Mouse (Mus musculus) embryonic facial prominence, embryonic 12.5 days (tissue): ENCODE data around the gene Slc34a3. TPM values are rescaled to one million over a fixed set of nuclear protein-coding genes. Genes with fewer than 3 reads are reported as not detected.

Experiments
- ATAC-seq: fragments of 200-750 bp; cut with Nextera tagmentation; 2 replicates; pipeline ENCODE4 v1.8.0; 2017; ENCODE audit not compliant: insufficient number of reproducible peaks, insufficient read depth, low FRiP score, low TSS enrichment
- H3K27ac ChIP-seq: fragments of 300-500 bp; sonication (generic); 2 replicates; pipeline ENCODE4 v1.5.1; 2016; ENCODE audit warnings: mild to moderate bottlenecking
- H3K27me3 ChIP-seq: fragments of 300-500 bp; sonication (generic); 2 replicates; pipeline ENCODE4 v1.6.1; 2016; ENCODE audit warnings: mild to moderate bottlenecking, moderate library complexity
- H3K36me3 ChIP-seq: fragments of 300-500 bp; sonication (generic); 2 replicates; pipeline ENCODE4 v1.6.1; 2016; ENCODE audit warnings: mild to moderate bottlenecking
- H3K4me1 ChIP-seq: fragments of 300-500 bp; sonication (generic); 2 replicates; pipeline ENCODE4 v1.6.1; 2016
- H3K4me2 ChIP-seq: fragments of 300-500 bp; sonication (generic); replicated peaks from 2 replicates; pipeline ENCODE4 v1.6.1; 2016; ENCODE audit warnings: mild to moderate bottlenecking, moderate library complexity
- H3K4me3 ChIP-seq: fragments of 300-500 bp; sonication (generic); 2 replicates; pipeline ENCODE4 v1.5.1; 2016; ENCODE audit warnings: mild to moderate bottlenecking
- H3K9ac ChIP-seq: fragments of 300-500 bp; sonication (generic); 2 replicates; pipeline ENCODE4 v1.6.1; 2016; ENCODE audit warnings: mild to moderate bottlenecking, moderate library complexity
- H3K9me3 ChIP-seq: fragments of 300-500 bp; sonication (generic); 2 replicates; pipeline ENCODE4 v1.6.1; 2016; ENCODE audit warnings: mild to moderate bottlenecking, moderate library complexity
- WGBS: fragments of 180-500 bp; shearing (Covaris S2); methylation state at CpG from one replicate; pipeline ENCODE4 v1.1.7; 2016; 5-methylcytosine and 5-hydroxymethylcytosine counted together
- polyA plus RNA-seq: library from polyadenylated mRNA; unstranded; fragments of >200 nt; fragmentation: Nextera tagmentation; extraction: Ambion mirVana; gene quantifications from 2 replicates; pipeline ENCODE4 v1.2.1, GENCODE M21; 2016

The Slc34a3 gene
- polyA plus RNA-seq, 1 experiment from 2014 or later: not detected

- H3K27ac ChIP-seq: peak within 1 kb of the TSS; percentile 96
- H3K4me2 ChIP-seq: peak within 1 kb of the TSS; percentile 78
- H3K27me3 ChIP-seq: no peaks in the 10 kb centered on the region; the same call in 1 of the 2 replicates
- peaks cover 10% of the 10 kb centered on the region; the same call in 1 of the 2 replicates for H3K36me3 ChIP-seq
- no peaks in the 10 kb centered on the region for H3K9me3 ChIP-seq
- ATAC-seq: no peak
- peak within 1 kb of the TSS; percentile 65 for H3K4me3 ChIP-seq
- peak within 1 kb of the TSS; percentile 73 for H3K9ac ChIP-seq
- peaks cover 11% of the 10 kb centered on the region for H3K4me1 ChIP-seq
- 0% methylated on average over 17 of the region's 17 CpGs for WGBS
Measured at GRCm38 (mm10) chr2:25224492-25224765, 9.7 kb downstream of the Slc34a3 start, which contains the start of gene Tubb4b. Gene Tubb4b, minus strand, starts transcription at chr2:25224702.

- Histone ChIP-seq H3K4me2 (peak overlapping the region; percentile 78), H3K4me1 (peaks cover 11% of the 10 kb centered on the region), H3K4me3 (peak overlapping the region; percentile 65), H3K9ac (peak overlapping the region; percentile 73), H3K9me3 (no peaks in the 10 kb centered on the region), H3K27me3 (no peaks in the 10 kb centered on the region), H3K36me3 (peaks cover 10% of the 10 kb centered on the region; the same call in 1 of the 2 replicates), H3K27ac (peak overlapping the region; percentile 77)
- ATAC-seq: peak; percentile 8
- WGBS: under 1% methylated on average over 53 of the region's 53 CpGs
Measured at GRCm38 (mm10) chr2:25223681-25224491, 10.3 kb downstream of the Slc34a3 start.

GRCm38 (mm10) chr2:25221331-25221772 is 12.8 kb downstream of the Slc34a3 start:
- 69% methylated on average over 5 of the region's 5 CpGs for WGBS
- Histone ChIP-seq H3K4me1 (peaks cover 11% of the 10 kb centered on the region), H3K4me3 (no peak overlapping the region), H3K9ac (no peak overlapping the region), H3K27me3 (no peaks in the 10 kb centered on the region), H3K4me2 (no peak overlapping the region), H3K27ac (no peak overlapping the region), H3K36me3 (peaks cover 10% of the 10 kb centered on the region; the same call in 1 of the 2 replicates), H3K9me3 (no peaks in the 10 kb centered on the region)
- ATAC-seq: no peak

GRCm38 (mm10) chr2:25218445-25218844 is 15.7 kb downstream of the Slc34a3 start, which contains the start of gene Fam166a:
Gene Fam166a, plus strand, starts transcription at chr2:25218745.
- H3K4me3 ChIP-seq: no peak within 1 kb of the TSS
- no peaks in the 10 kb centered on the region for H3K27me3 ChIP-seq
- no peak within 1 kb of the TSS for H3K4me2 ChIP-seq
- H3K27ac ChIP-seq: no peak within 1 kb of the TSS
- H3K9ac ChIP-seq: no peak within 1 kb of the TSS
- peaks cover 10% of the 10 kb centered on the region; the same call in 1 of the 2 replicates for H3K36me3 ChIP-seq
- H3K4me1 ChIP-seq: peaks cover 4% of the 10 kb centered on the region
- H3K9me3 ChIP-seq: no peaks in the 10 kb centered on the region
- no peak for ATAC-seq

- WGBS: 59% methylated on average over 2 of the region's 2 CpGs
- no peaks in the 10 kb centered on the region for H3K4me1 ChIP-seq
- peaks cover 10% of the 10 kb centered on the region; the same call in 1 of the 2 replicates for H3K36me3 ChIP-seq
- no peak overlapping the region for H3K9ac ChIP-seq
- H3K4me3 ChIP-seq: no peak overlapping the region
- no peak overlapping the region for H3K4me2 ChIP-seq
- no peaks in the 10 kb centered on the region for H3K27me3 ChIP-seq
- H3K9me3 ChIP-seq: no peaks in the 10 kb centered on the region
- ATAC-seq: no peak
- no peak overlapping the region for H3K27ac ChIP-seq
Measured at GRCm38 (mm10) chr2:25217666-25218065, 16.5 kb downstream of the Slc34a3 start.

- no peak for ATAC-seq
- WGBS: 76% methylated on average over 3 of the region's 3 CpGs
Measured at GRCm38 (mm10) chr2:25214444-25214843, 19.7 kb downstream of the Slc34a3 start, which contains the start of gene Stpg3. Gene Stpg3, minus strand, starts transcription at chr2:25214637.

GRCm38 (mm10) chr2:25213266-25213865 is 20.8 kb downstream of the Slc34a3 start:
- Histone ChIP-seq H3K4me3 (no peak overlapping the region), H3K36me3 (no peaks in the 10 kb centered on the region), H3K4me1 (peaks cover 11% of the 10 kb centered on the region), H3K9me3 (no peaks in the 10 kb centered on the region), H3K27ac (no peak overlapping the region), H3K4me2 (no peak overlapping the region), H3K9ac (no peak overlapping the region), H3K27me3 (no peaks in the 10 kb centered on the region)
- WGBS: 59% methylated on average over 23 of the region's 23 CpGs
- no peak for ATAC-seq

More at GRCm38 (mm10) chr2:25214444-25214843, 19.7 kb downstream of the Slc34a3 start, which contains the start of gene Stpg3:
- Histone ChIP-seq H3K9ac (no peak within 1 kb of the TSS), H3K27ac (no peak within 1 kb of the TSS), H3K27me3 (no peaks in the 10 kb centered on the region), H3K4me3 (no peak within 1 kb of the TSS), H3K36me3 (no peaks in the 10 kb centered on the region), H3K9me3 (no peaks in the 10 kb centered on the region), H3K4me2 (no peak within 1 kb of the TSS), H3K4me1 (peaks cover 11% of the 10 kb centered on the region)

GRCm38 (mm10) chr2:25211121-25211670 is 23.0 kb downstream of the Slc34a3 start, which contains the start of gene Nelfb:
Gene Nelfb, minus strand, starts transcription at chr2:25211489.
- H3K27ac ChIP-seq: peak within 1 kb of the TSS; percentile 87
- H3K27me3 ChIP-seq: no peaks in the 10 kb centered on the region
- H3K4me1 ChIP-seq: peaks cover 11% of the 10 kb centered on the region
- H3K4me2 ChIP-seq: peak within 1 kb of the TSS; percentile 92
- H3K9ac ChIP-seq: peak within 1 kb of the TSS; percentile 85
- peaks cover 18% of the 10 kb centered on the region for H3K36me3 ChIP-seq
- H3K4me3 ChIP-seq: peak within 1 kb of the TSS; percentile 86
- under 1% methylated on average over 44 of the region's 44 CpGs for WGBS
- peak; percentile 81 for ATAC-seq
- H3K9me3 ChIP-seq: no peaks in the 10 kb centered on the region

GRCm38 (mm10) chr2:25210686-25211085 is 23.5 kb downstream of the Slc34a3 start:
- peaks cover 23% of the 10 kb centered on the region for H3K36me3 ChIP-seq
- peak overlapping the region; percentile 85 for H3K9ac ChIP-seq
- peak; percentile 17; the same call in 1 of the 2 replicates for ATAC-seq

GRCm38 (mm10) chr2:25207593-25207992 is 26.6 kb downstream of the Slc34a3 start:
- Histone ChIP-seq H3K9me3 (no peaks in the 10 kb centered on the region), H3K4me1 (peaks cover 11% of the 10 kb centered on the region), H3K4me2 (no peak overlapping the region), H3K9ac (no peak overlapping the region), H3K27ac (no peak overlapping the region), H3K27me3 (no peaks in the 10 kb centered on the region), H3K36me3 (peaks cover 52% of the 10 kb centered on the region), H3K4me3 (no peak overlapping the region)
- no peak for ATAC-seq
- WGBS: 74% methylated on average over 1 of the region's 1 CpGs

More at GRCm38 (mm10) chr2:25210686-25211085, 23.5 kb downstream of the Slc34a3 start:
- Histone ChIP-seq H3K4me2 (peak overlapping the region; percentile 92), H3K27ac (peak overlapping the region; percentile 87), H3K9me3 (no peaks in the 10 kb centered on the region), H3K27me3 (no peaks in the 10 kb centered on the region), H3K4me1 (peaks cover 11% of the 10 kb centered on the region), H3K4me3 (peak overlapping the region; percentile 86)
- under 1% methylated on average over 24 of the region's 24 CpGs for WGBS

- Histone ChIP-seq H3K9ac (no peak overlapping the region), H3K4me3 (no peak overlapping the region), H3K4me2 (no peak overlapping the region), H3K4me1 (no peaks in the 10 kb centered on the region), H3K36me3 (peaks cover 88% of the 10 kb centered on the region), H3K27ac (no peak overlapping the region), H3K27me3 (no peaks in the 10 kb centered on the region), H3K9me3 (no peaks in the 10 kb centered on the region)
- 65% methylated on average over 4 of the region's 4 CpGs for WGBS
- ATAC-seq: no peak
Measured at GRCm38 (mm10) chr2:25203631-25204214, 30.4 kb downstream of the Slc34a3 start.
